Mouse (Mus musculus): ENCODE measurements around the gene Wdr45b. TPM values are rescaled to one million over a fixed set of nuclear protein-coding genes. Genes with fewer than 3 reads are reported as not detected.
"Not testable (repeated sequence)": the region's sequence is repeated elsewhere in the genome, so short reads cannot be mapped to it uniquely, and the experiment has no call there.

The Wdr45b gene
- polyA plus RNA-seq, 1 experiment from 2014 or later, result 94.4 TPM

DNA sequence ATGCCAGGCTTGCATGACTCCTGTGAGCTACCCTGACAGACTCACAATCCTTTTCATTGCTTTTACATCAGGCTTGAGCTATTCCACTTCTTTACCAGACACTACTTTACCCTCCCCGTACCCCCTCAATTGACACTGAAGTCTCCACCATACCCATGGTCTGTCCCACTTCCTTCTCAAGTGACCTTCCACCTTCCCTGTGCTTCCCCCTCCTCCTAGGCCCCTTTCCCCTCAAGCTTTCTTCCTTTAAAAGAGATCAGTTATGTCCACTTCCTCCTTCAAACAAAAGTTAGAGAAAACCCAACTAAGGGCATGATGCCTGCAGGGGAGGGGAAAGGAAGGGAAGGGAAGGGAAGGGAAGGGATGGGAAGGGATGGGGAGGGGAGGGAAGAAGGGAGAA is 14.0 kb downstream of the Wdr45b start:
- WGBS, result 100% methylated on average over 1 of the region's 1 CpGs
- no peak for DNase-seq (ENCODE audit: low spot score, missing footprints)
- H3K27me3 ChIP-seq (ENCODE audit: control insufficient read depth, insufficient read depth, low read length), result no peaks in the 10 kb centered on the region
- no peaks in the 10 kb centered on the region for H3K9me3 ChIP-seq (ENCODE audit: control insufficient read depth, low read length)
- ATAC-seq (ENCODE audit: low FRiP score), result no peak
- peaks cover 6% of the 10 kb centered on the region; the same call in 1 of the 2 replicates for H3K36me3 ChIP-seq (ENCODE audit: control insufficient read depth, insufficient read depth, low read length)
- no peak overlapping the region for H3K4me2 ChIP-seq
- no peak overlapping the region for H3K9ac ChIP-seq (ENCODE audit: low read length)
- no peak overlapping the region for H3K4me3 ChIP-seq (ENCODE audit: low read depth, low read length)
- H3K4me1 ChIP-seq (ENCODE audit: control insufficient read depth, insufficient read depth, low read length), result no peaks in the 10 kb centered on the region
- no peak overlapping the region for H3K27ac ChIP-seq (ENCODE audit: low read depth, low read length)

DNA sequence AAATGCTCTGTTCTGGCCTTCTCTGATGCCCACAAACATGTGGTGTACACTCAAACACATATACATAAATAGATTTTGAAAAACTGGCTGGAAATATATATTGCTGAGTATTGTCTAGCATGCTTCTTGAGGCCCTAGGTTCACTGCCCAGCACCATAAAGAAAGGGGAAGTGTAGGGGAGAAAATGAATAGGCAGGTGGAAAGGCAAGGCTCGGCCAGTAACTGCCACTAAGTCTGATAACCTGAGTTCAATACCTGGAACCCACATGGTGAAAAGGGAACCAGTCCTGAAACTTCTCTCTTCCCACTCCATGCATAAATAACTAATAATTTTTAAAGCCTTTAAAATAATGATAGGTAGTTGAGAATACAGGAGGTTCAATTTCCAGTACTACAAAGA is 14.6 kb downstream of the Wdr45b start:
- ATAC-seq (ENCODE audit: low FRiP score) (no peak), DNase-seq (ENCODE audit: low spot score, missing footprints) (no peak)
- Histone ChIP-seq H3K9me3 (ENCODE audit: control insufficient read depth, low read length) (no peaks in the 10 kb centered on the region), H3K36me3 (ENCODE audit: control insufficient read depth, insufficient read depth, low read length) (0 out of 2 replicates have a peak, but pooled peaks cover 3% of the 10 kb centered on the region), H3K4me1 (ENCODE audit: control insufficient read depth, insufficient read depth, low read length) (no peaks in the 10 kb centered on the region), H3K27ac (ENCODE audit: low read depth, low read length) (no peak overlapping the region), H3K9ac (ENCODE audit: low read length) (no peak overlapping the region), H3K4me3 (ENCODE audit: low read depth, low read length) (no peak overlapping the region), H3K4me2 (no peak overlapping the region), H3K27me3 (ENCODE audit: control insufficient read depth, insufficient read depth, low read length) (no peaks in the 10 kb centered on the region)
- WGBS, result 90% methylated on average over 1 of the region's 1 CpGs

DNA sequence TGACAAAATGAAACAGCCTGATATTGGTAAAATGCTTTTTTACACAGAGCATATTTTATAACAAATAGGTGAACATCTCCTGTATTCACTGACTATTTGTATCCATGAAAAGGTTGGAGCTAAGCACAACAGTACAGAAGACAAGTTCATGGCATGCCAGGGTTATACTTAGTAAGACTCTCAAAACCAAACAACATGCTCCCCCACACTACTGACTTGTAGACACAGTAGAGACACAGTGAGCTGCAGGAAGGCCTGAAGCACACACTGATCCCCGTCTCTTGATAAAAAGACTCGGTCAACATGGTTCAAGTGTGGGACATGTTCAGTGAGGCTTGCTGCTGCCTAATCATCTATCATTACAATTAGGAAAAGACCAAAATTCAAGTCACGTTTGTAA is 22.6 kb downstream of the Wdr45b start:
- Histone ChIP-seq H3K9ac (ENCODE audit: low read length) (no peak overlapping the region), H3K4me2 (no peak overlapping the region), H3K27ac (ENCODE audit: low read depth, low read length) (no peak overlapping the region), H3K36me3 (ENCODE audit: control insufficient read depth, insufficient read depth, low read length) (peaks cover 13% of the 10 kb centered on the region), H3K4me3 (ENCODE audit: low read depth, low read length) (no peak overlapping the region), H3K9me3 (ENCODE audit: control insufficient read depth, low read length) (no peaks in the 10 kb centered on the region), H3K4me1 (ENCODE audit: control insufficient read depth, insufficient read depth, low read length) (no peaks in the 10 kb centered on the region), H3K27me3 (ENCODE audit: control insufficient read depth, insufficient read depth, low read length) (no peaks in the 10 kb centered on the region)
- DNase-seq (ENCODE audit: low spot score, missing footprints) (no peak), ATAC-seq (ENCODE audit: low FRiP score) (no peak)
- 88% methylated on average over 3 of the region's 3 CpGs for whole genome bisulfite sequencing

DNA sequence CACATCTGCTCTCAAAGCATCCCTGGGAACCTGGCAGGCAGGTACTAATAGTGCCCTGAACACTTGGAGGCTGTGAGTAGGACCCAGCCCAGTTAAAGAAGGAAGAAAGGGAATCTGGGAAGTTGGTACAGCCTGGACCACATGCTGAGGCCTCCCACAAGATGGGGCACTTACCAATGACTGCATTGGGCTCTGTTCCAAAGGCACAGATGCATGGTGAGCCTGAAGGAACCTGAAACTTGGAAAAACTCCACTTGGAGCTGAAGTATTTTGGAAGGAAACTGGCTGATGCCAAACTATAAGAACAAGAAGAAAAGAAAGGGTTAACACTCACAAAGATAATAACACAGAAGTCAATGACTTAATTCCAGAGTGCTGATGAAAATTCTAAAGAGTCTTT is 25.6 kb downstream of the Wdr45b start:
- Histone ChIP-seq H3K4me2 (no peak overlapping the region), H3K9ac (ENCODE audit: low read length) (no peak overlapping the region), H3K27ac (ENCODE audit: low read depth, low read length) (no peak overlapping the region), H3K27me3 (ENCODE audit: control insufficient read depth, insufficient read depth, low read length) (no peaks in the 10 kb centered on the region), H3K9me3 (ENCODE audit: control insufficient read depth, low read length) (no peaks in the 10 kb centered on the region), H3K4me3 (ENCODE audit: low read depth, low read length) (no peak overlapping the region), H3K4me1 (ENCODE audit: control insufficient read depth, insufficient read depth, low read length) (no peaks in the 10 kb centered on the region), H3K36me3 (ENCODE audit: control insufficient read depth, insufficient read depth, low read length) (peaks cover 14% of the 10 kb centered on the region)
- ATAC-seq (ENCODE audit: low FRiP score), result no peak
- no peak for DNase-seq (ENCODE audit: low spot score, missing footprints)

DNA sequence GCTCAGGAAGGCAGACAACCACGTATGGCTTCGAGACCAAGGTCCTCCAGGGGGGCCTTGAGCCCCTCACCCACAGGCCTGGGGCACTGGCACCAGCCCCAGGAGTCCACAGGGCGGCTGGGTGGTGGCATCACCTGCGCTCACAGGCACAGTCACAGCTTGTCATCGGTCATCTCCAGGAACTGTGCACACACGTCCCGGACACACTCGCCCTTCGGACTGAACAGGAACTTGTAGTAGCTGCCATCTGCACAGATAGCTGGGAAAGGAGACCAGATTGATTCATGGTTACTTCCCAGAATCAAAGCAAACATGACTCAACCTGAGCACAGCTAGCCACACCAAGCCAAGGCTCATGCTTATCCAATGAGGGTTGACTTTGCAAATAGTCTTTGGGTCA is 26.0 kb downstream of the Wdr45b start:
- DNase-seq (ENCODE audit: low spot score, missing footprints) (no peak), ATAC-seq (ENCODE audit: low FRiP score) (no peak)
- peaks cover 14% of the 10 kb centered on the region for H3K36me3 ChIP-seq (ENCODE audit: control insufficient read depth, insufficient read depth, low read length)
- no peak overlapping the region for H3K9ac ChIP-seq (ENCODE audit: low read length)
- no peak overlapping the region for H3K4me2 ChIP-seq
- H3K27ac ChIP-seq (ENCODE audit: low read depth, low read length), result no peak overlapping the region
- H3K4me1 ChIP-seq (ENCODE audit: control insufficient read depth, insufficient read depth, low read length), result no peaks in the 10 kb centered on the region
- H3K4me3 ChIP-seq (ENCODE audit: low read depth, low read length), result no peak overlapping the region
- H3K27me3 ChIP-seq (ENCODE audit: control insufficient read depth, insufficient read depth, low read length), result no peaks in the 10 kb centered on the region
- 97% methylated on average over 9 of the region's 9 CpGs for WGBS
- no peaks in the 10 kb centered on the region for H3K9me3 ChIP-seq (ENCODE audit: control insufficient read depth, low read length)

DNA sequence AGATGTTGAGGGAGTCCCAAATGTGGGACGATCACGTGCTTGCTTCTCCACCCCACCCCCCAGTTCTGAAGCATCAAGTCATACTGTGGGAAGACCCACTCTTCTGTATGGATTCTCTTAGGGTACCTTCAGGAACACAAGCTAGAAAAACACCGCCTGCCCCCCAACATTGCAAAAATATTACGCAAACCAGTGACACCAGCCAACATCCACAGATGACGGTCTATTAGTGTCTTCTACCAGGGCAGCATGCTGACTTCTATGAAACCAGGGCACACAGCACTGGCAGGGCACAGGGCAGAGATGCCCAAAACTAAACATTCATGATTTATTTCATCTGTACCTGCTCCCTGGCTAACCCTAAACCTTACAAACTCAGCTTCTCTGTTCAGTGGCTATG is 27.6 kb downstream of the Wdr45b start:
- WGBS, result 97% methylated on average over 5 of the region's 5 CpGs
- H3K27ac ChIP-seq (ENCODE audit: low read depth, low read length), result no peak overlapping the region

DNA sequence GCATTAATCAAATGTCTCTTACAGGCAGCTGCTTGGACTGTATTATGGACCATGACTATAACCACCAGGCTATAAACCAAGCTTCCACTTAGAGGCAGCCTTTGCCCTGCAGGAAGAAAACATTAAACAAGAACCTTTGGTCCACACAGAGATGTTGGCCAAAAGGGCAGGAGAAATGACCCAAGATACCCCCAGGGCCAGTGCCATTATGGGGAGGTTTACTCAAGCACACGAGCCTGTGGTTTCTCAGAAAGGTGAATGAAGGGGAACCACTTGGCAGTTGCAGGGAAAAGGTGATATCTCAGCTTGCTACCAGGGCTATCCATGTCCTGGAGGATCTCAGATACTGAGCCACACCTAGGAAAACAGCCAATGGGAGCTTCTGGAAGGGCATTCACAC is 28.2 kb downstream of the Wdr45b start:
- Histone ChIP-seq H3K4me1 (ENCODE audit: control insufficient read depth, insufficient read depth, low read length) (no peaks in the 10 kb centered on the region), H3K36me3 (ENCODE audit: control insufficient read depth, insufficient read depth, low read length) (peaks cover 14% of the 10 kb centered on the region), H3K4me3 (ENCODE audit: low read depth, low read length) (no peak overlapping the region), H3K27ac (ENCODE audit: low read depth, low read length) (no peak overlapping the region), H3K27me3 (ENCODE audit: control insufficient read depth, insufficient read depth, low read length) (no peaks in the 10 kb centered on the region), H3K9ac (ENCODE audit: low read length) (no peak overlapping the region), H3K4me2 (no peak overlapping the region), H3K9me3 (ENCODE audit: control insufficient read depth, low read length) (no peaks in the 10 kb centered on the region)
- DNase-seq (ENCODE audit: low spot score, missing footprints) (no peak), ATAC-seq (ENCODE audit: low FRiP score) (no peak)
- WGBS, result 82% methylated on average over 1 of the region's 1 CpGs

More for the DNA sequence above, 27.6 kb downstream of the Wdr45b start:
- DNase-seq (ENCODE audit: low spot score, missing footprints) (no peak), ATAC-seq (ENCODE audit: low FRiP score) (no peak)
- Histone ChIP-seq H3K4me3 (ENCODE audit: low read depth, low read length) (no peak overlapping the region), H3K4me1 (ENCODE audit: control insufficient read depth, insufficient read depth, low read length) (no peaks in the 10 kb centered on the region), H3K36me3 (ENCODE audit: control insufficient read depth, insufficient read depth, low read length) (peaks cover 14% of the 10 kb centered on the region), H3K27me3 (ENCODE audit: control insufficient read depth, insufficient read depth, low read length) (no peaks in the 10 kb centered on the region), H3K9me3 (ENCODE audit: control insufficient read depth, low read length) (no peaks in the 10 kb centered on the region), H3K4me2 (no peak overlapping the region), H3K9ac (ENCODE audit: low read length) (no peak overlapping the region)

DNA sequence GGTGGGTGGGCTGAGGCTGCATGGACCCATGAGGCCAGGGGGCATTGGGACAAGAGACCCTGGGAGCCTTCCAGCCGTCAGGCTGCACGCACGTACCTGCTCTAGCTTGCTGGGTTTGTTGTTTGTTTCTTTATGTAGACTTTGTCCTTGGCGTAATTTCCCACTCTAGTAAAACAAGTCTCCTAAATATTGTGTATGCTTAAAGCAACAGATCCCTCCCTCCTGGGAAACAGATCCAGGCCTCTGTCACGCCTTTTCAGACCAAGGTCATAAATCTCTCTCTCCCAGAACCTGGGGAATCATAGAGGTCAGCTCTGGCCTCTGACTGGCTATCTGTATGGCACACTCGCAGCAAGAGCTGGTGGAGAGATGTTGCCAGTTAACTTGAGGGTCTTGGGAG is 46.5 kb downstream of the Wdr45b start:
- H3K4me3 ChIP-seq (ENCODE audit: low read depth, low read length); H3K4me2 ChIP-seq; H3K9ac ChIP-seq (ENCODE audit: low read length); H3K27me3 ChIP-seq (ENCODE audit: control insufficient read depth, insufficient read depth, low read length); ATAC-seq (ENCODE audit: low FRiP score); H3K27ac ChIP-seq (ENCODE audit: low read depth, low read length); H3K4me1 ChIP-seq (ENCODE audit: control insufficient read depth, insufficient read depth, low read length); H3K9me3 ChIP-seq (ENCODE audit: control insufficient read depth, low read length): not testable (repeated sequence)
- 90% methylated on average over 6 of the region's 6 CpGs for WGBS
- DNase-seq (ENCODE audit: low spot score, missing footprints), result peak; percentile 64
- H3K36me3 ChIP-seq (ENCODE audit: control insufficient read depth, insufficient read depth, low read length), result peaks cover 36% of the 10 kb centered on the region

DNA sequence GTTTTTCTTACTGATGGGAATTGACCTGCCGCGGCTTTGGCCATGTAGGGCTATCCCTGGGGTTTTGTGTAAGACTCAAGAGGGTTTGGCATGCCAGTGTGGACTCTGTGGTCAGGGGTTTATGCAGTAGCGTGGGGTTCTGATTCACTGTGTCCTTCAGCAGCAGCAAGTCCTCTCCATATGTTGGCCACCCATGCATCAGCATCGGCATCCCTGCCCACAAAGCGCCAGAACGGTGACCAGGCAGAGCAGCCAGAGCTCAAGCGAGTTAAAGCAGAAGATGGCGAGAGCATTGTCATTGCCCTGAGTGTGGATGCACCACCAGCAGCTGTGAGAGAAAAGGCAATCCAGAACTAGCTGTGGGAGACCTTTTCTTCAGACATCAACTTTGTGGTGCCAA is 47.6 kb downstream of the Wdr45b start:
- Histone ChIP-seq H3K4me3 (ENCODE audit: low read depth, low read length) (no peak overlapping the region), H3K4me1 (ENCODE audit: control insufficient read depth, insufficient read depth, low read length) (no peaks in the 10 kb centered on the region), H3K27me3 (ENCODE audit: control insufficient read depth, insufficient read depth, low read length) (no peaks in the 10 kb centered on the region), H3K9ac (ENCODE audit: low read length) (no peak overlapping the region), H3K9me3 (ENCODE audit: control insufficient read depth, low read length) (peaks cover 6% of the 10 kb centered on the region; the same call in 1 of the 2 replicates), H3K27ac (ENCODE audit: low read depth, low read length) (no peak overlapping the region), H3K4me2 (no peak overlapping the region), H3K36me3 (ENCODE audit: control insufficient read depth, insufficient read depth, low read length) (peaks cover 37% of the 10 kb centered on the region)
- ATAC-seq (ENCODE audit: low FRiP score) (no peak), DNase-seq (ENCODE audit: low spot score, missing footprints) (no peak)
- WGBS, result 98% methylated on average over 8 of the region's 8 CpGs

DNA sequence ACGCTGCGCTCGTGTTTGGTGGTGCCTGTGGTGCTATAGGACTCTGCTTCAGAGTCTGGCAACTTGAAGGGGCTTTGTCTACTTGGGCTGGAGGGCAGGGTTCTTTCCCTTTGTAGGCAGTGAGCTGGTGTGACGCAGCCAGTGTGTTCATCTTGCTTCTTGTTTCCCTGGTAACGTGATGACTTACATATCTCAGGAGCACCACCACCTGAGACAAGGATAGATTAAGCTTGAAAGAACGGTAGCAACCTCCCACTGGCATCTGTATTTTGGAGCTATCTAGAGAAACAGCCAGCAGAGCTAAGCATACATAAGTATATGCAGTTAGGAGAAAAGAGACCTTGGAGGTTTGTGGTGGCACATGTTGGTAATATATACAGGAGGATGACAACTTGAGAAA is 48.9 kb downstream of the Wdr45b start:
- Histone ChIP-seq H3K27me3 (ENCODE audit: control insufficient read depth, insufficient read depth, low read length) (no peaks in the 10 kb centered on the region), H3K4me1 (ENCODE audit: control insufficient read depth, insufficient read depth, low read length) (no peaks in the 10 kb centered on the region), H3K9ac (ENCODE audit: low read length) (no peak overlapping the region), H3K27ac (ENCODE audit: low read depth, low read length) (no peak overlapping the region), H3K9me3 (ENCODE audit: control insufficient read depth, low read length) (peaks cover 3% of the 10 kb centered on the region; the same call in 1 of the 2 replicates), H3K4me3 (ENCODE audit: low read depth, low read length) (no peak overlapping the region), H3K4me2 (no peak overlapping the region), H3K36me3 (ENCODE audit: control insufficient read depth, insufficient read depth, low read length) (peaks cover 35% of the 10 kb centered on the region)
- 95% methylated on average over 6 of the region's 6 CpGs for WGBS
- ATAC-seq (ENCODE audit: low FRiP score) (no peak), DNase-seq (ENCODE audit: low spot score, missing footprints) (no peak)
